Mouse (Mus musculus) heart, adult 2 months (tissue): ENCODE measurements around the gene Ptk6.

ENCODE experiments used
- EP300 ChIP-seq: fragments of 200-500 bp; IDR thresholded peaks from 2 replicates; pipeline ENCODE4 v1.6.1; 2011; ENCODE audit warnings: low read depth, low read length, control low read depth; ENCODE audit not compliant: insufficient read depth
- POLR2A ChIP-seq: fragments of 200-500 bp; IDR thresholded peaks from 2 replicates; pipeline ENCODE4 v1.6.1; 2011; ENCODE audit warnings: mild to moderate bottlenecking, low read depth, low read length, control low read depth; ENCODE audit not compliant: insufficient read depth

GRCm38 (mm10) chr2:181234680-181235079, 32.1 kb upstream of the Ptk6 start:
- TF ChIP-seq EP300, result no peak
- TF ChIP-seq POLR2A, result no peak
